Mouse (Mus musculus) urinary bladder, postnatal 25 days (tissue): Measurements from ENCODE around the gene Serpina11.
A peak's percentile ranks its signal among the peaks of the same experiment; 100 is the strongest.

ENCODE experiments used
- DNase-seq: peaks from one replicate; pipeline ENCODE4 v3.0.0; 2022; ENCODE audit warnings: low spot score

The Serpina11 gene

GRCm38 (mm10) chr12:103989857-103990256 is at the start of gene Serpina11:
Gene Serpina11, minus strand, starts transcription at chr12:103989957.
- DNase-seq: no peak

- no peak for DNase-seq
Observed at GRCm38 (mm10) chr12:104038181-104038580, 48.4 kb upstream of the Serpina11 start.

- no peak for DNase-seq
Observed at GRCm38 (mm10) chr12:104033752-104034151, 44.0 kb upstream of the Serpina11 start.

DNA sequence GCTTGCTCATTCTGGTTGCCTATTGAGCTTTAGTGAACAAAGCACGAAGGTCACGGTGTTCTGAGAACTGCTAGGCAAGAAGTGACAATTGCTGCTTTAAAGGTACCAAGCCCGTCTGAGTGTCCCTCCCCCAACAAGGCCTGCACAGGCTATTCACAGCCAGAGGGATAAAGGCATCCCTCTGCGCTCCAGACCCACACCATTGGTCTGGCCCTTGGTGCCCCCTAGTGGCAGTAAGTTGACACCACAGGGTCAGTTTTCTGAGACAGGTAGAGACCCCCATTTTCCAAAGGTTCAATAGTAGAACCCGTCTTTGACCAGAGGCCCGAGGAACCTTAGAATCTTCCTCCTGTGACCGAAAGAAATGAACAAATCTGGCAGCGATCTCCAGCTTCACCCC is 40.2 kb upstream of the Serpina11 start:
- peak; percentile 31 for DNase-seq

- no peak for DNase-seq
Observed at GRCm38 (mm10) chr12:104015280-104015679, 25.5 kb upstream of the Serpina11 start.

DNA sequence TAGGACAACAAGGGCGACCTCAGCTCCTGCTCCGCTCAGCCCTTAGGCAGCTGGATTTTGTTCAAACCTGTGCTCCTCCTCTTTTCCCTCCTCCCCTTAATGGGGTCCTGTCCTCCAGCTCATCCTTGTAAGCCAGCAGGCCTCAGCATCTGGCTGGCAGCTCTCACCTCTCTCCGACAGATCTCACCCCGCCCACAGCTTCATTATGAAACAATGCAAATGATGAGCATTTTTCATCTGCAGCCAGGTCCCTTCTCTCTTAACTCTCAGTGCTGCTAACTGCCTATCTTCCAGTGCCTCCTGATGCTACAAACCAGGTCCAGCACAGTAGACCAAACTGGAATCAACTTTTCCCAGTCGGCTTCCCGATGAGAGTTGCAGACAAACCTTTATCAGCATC is 23.9 kb upstream of the Serpina11 start, which contains the start of gene Serpina9:
TSS of gene Serpina9 (minus strand) at position 136 of the 400 bp plus-strand sequence.
- DNase-seq: no peak

GRCm38 (mm10) chr12:104004689-104005088 is 14.9 kb upstream of the Serpina11 start:
- no peak for DNase-seq

DNA sequence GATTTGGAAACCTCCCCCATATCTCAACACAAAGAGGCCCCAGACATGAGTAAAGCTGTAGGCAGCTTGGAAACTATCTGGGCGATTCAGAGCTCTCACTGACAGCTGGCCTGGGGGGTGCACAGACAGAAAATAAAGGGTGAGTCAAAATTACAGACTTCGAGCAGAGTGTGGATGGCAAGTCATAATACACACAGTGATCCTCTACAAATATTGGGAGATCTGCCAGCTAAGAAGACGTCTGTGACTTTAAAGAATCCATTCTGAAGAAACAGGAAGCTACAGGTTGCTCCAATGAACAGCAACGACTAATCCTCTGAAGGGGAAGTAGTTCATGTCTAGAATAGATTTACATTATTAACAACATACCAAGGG is 13.5 kb upstream of the Serpina11 start:
- DNase-seq: no peak

DNA sequence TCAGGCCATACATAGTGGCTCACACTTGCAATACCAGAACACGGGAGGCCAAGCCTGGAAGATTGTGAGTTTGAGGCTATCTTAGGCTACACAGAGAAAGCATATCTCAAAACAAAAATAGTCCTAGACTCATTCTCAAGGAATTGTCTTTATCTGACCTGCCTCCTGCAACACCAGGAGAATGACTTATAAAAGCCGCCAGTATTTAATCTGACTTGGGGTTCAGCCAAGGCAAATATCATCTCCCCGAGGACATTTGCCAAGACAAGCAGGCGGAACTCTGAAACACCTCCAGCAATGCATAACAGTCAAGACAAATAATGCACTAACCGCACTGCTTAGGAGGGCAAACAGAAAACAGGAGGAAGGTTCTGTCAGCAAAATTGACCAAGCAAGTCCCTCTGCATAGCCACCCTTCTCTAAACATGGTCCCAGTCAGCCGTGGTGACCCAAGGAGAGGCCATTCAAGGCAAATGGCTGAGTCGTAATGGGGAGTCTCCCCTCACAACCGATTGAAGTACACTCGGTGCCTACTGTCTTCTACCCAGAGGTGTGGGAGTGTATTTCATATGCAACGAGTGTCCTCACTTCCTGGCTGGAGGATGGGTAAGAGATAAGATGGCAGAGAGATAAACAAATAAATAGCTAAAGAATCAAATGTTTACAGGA is 12.9 kb upstream of the Serpina11 start:
- peak; percentile 50 for DNase-seq

GRCm38 (mm10) chr12:104000594-104000993 is 10.8 kb upstream of the Serpina11 start:
- no peak for DNase-seq

DNA sequence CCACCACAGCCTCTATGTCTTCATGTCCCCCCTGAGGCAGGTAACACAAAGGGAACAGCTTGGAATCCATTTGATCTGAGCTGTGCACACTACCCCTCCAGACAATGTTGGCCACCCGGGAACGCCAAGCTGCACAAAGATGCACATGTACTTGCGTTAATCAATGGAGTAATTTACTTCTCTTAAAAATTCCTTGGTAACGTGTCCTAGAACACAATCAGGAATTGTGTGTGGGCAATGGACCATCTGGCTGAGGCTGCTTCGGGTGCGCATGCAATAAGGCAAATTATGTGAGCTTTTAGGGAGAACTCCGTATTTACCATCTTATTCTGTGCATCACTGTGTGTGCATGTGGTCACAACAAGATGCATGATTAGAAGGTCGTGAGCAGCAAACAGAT is 9.9 kb upstream of the Serpina11 start:
- DNase-seq: no peak

DNA sequence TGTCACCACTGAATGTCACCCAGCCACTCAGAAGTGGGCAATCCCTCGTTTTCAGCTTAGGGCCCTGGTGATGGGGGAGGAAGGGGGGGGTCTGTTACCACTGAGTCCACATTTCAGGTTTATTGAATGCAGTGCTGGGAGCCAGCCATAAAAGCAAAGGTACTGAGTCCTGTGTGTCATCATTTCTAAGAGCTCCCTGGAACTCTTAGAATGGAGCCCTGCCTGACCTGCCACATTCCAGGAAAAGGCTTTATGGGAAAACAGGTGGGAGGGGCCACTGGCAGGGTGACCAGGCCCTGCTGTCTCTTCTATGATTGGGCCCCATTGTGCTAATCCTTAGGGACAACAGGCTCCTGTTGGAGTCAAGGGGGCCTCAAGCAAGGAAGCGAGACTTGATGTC is 6.8 kb upstream of the Serpina11 start:
- no peak for DNase-seq

DNA sequence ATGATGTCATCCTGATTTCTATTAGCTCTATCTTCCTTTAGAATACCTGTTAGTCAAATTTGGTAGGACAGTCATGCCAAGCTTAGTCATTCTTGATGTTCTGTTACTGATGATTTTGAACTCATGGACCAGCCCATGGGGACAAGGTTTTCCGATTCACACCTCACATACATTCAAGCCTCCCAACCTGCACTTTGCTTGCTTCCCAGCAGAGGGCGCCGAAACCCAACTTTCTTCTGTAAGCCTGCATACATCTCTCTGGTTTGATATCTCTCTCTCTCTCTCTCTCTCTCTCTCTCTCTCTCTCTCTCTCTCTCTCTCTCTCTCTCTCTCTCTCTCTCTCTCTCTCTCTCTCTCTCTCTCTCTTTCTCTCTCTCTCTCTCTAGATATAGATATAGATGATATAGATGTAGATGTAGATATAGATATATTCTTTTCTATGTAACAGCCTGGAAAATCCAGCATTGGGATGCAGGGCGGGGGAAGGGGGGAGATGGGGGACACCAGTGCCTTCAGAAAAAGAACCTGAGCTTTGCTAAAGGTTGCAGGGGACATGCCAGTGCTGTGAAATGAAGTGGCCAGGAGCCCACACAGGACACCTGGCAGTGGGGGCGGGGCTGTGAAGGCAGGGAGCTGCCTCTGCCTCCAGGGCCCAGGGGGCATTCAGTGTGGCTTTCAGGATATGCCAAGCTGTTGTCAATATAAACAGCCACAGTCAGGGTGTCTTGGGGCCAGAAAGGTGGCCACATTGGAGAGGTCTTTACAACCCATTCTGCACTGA is 5.7 kb upstream of the Serpina11 start:
- DNase-seq: peak; percentile 69

DNA sequence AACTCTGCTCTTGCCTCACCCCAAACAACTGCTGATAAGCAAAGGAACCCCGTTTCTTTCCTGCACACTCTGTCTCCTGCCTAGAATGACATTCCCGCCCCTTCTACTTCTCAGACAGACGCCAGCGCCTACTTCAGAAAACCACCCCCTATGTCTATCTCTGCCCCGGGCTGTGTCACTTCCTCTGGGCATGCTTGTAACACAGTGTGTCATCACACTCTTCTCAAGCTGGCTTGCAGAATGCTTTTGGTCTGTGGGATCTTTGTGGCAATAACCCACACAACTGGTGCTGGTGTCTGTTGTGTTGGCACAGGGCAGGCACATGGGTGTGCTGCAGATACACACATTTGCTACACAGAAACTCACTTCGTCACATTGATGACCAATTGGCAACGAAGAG is 3.2 kb upstream of the Serpina11 start:
- no peak for DNase-seq

- DNase-seq: no peak
Observed at GRCm38 (mm10) chr12:103989514-103989767, 316 bp downstream of the Serpina11 start.

DNA sequence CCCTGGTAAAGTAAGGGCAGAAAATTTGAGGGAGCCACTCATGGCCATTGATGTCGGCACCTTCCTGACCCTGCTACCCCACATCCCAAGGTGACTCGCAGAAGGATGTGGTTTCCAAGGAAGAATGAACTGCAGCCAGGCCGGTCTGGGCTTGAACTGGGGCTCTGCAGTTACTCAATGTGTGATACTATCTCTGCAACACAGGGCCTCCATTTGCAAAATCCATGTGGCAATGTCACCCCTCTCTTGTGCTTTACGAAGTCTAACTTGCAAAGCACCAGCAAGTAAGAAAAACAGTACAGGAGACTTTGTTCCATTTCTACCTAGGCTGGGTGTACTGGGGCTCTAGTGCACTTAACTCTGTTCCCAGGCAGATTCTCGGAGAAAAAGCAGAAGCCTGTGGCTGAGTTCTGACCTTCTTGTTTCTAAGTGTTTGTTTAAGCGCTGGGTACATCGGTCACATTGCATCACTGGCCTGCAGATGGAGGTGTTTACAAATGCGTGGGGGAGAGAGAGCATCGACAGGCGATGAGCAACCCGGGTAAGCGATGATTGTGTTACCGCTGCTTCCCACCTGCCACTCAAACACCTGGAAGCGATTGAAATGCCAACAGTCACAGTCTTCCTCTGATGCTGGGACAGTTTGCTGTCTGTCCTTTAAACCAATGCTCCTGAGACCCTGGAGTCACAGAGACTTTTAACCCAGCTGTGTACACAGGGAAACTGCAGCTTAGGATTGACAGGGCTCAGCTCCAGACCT is 823 bp downstream of the Serpina11 start:
- DNase-seq: no peak

DNA sequence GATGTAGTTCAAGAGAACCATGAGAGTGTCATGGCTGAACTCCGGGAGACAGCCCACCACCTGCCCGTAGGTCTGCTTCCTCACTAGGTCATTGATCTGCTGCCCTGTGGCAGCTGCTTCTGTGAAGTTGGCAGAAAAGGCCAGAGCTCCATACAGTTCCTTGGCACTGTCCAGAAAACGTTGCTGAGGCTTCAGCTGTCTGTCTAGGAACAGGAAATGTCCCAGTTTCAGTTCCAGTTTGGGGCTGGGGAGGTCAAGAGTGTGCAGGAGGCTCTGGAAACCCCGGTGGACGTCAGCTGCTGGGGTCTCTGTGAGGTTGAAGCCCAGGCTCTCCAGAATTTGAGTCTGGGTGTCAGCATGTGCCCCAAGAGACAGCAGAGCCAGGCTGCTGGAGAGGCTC is 3.9 kb downstream of the Serpina11 start:
- no peak for DNase-seq

- peak; percentile 36 for DNase-seq
Observed at GRCm38 (mm10) chr12:103984935-103985334, 4.8 kb downstream of the Serpina11 start.

- DNase-seq: no peak
Observed at GRCm38 (mm10) chr12:103981646-103982360, 8.0 kb downstream of the Serpina11 start.

DNA sequence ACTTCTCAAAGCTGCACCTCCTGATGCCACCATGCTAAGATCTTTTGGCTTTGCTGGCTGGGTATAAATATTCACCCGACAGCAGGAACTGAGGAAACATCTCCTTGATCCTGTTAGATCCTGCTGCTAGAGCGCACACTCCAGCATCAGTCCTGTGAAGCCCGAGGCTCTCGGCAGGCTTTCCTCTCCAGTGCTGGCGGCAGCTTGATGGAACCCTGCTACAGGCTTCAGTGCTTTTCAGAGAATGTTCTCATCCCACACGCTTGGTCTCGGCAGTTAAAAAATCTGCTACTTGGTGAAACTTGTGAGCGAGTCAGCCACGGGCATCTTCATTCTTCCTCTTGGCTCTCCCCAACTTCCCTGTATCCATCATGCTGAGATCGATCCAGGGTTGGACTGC is 11.5 kb downstream of the Serpina11 start:
- no peak for DNase-seq

DNA sequence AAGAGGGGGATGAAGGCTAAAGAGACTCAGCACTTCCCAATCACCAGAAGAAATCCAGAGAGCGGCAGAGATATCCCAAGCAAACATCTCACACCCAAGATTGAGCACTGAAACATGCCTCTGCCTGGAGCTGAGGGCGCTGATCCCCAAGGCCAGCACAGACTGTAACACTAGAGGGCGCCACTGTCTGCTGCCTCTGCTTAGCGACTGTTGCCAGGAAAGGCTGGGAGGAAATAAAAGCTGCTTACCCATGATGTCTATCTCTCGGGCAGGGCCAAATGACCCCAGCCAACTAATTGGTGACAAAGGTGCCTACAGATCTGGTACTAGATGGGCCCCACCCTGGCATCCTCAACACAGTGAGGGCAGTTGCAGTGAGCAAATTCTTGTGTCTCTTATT is 11.9 kb downstream of the Serpina11 start:
- DNase-seq: peak; percentile 27

- DNase-seq: no peak
Observed at GRCm38 (mm10) chr12:103977060-103977459, 12.7 kb downstream of the Serpina11 start.
